Mouse (Mus musculus): ENCODE results near the gene Unc5a.

- TF ChIP-seq CTCF (IDR thresholded peaks at IDR 0.05; ENCODE audit: low read depth, low read length) (no peak), POLR2A (IDR thresholded peaks at IDR 0.05; ENCODE audit: extremely low read depth, insufficient read depth, low read length) (no peak)
These were observed 381 bp downstream of the Unc5a start for GRCm38 (mm10) chr13:54949592-54949991.
